8 mouse cellular contexts compared by ENCODE assay signal in genomic region chr1:192457526-192458206, GRCm38 (mm10).
DNase-seq lines count a peak whose midpoint lies in the region; ATAC-seq lines count a peak whose summit lies in the region.

No protein-coding gene starts in this region.

- H3K27ac ChIP-seq in kidney, embryonic 15.5 days = no peak overlapping the region

- no peaks in the 10 kb centered on the region for H3K27me3 ChIP-seq in kidney, embryonic 15.5 days

- H3K9me3 ChIP-seq in kidney, embryonic 15.5 days (replicated peaks) = no peaks in the 10 kb centered on the region

- H3K36me3 ChIP-seq in kidney, embryonic 15.5 days = no peaks in the 10 kb centered on the region

- DNase-seq in kidney, postnatal 10 days = peak; percentile 85
- DNase-seq in ES-CJ7 (ENCODE audit: low read depth, low spot score) = peak; percentile 56
- DNase-seq in adipocyte (ENCODE audit: low spot score) = peak; percentile 49
- peak; percentile 83 for DNase-seq in forelimb bud, embryonic 11.5 days (ENCODE audit: low read depth, low spot score)
- DNase-seq in retina, embryonic 14.5 days (ENCODE audit: low spot score) = peak; percentile 77
- no peak for DNase-seq in c-Kit-positive CD71-positive TER-119-positive erythroid progenitor cells, embryonic 14.5 days (ENCODE audit: low spot score)
- DNase-seq in layer of hippocampus, adult 8-10 months (ENCODE audit: low spot score in 2 of 2) = no peak

- no peak for ATAC-seq in kidney, embryonic 15.5 days (replicated peaks; ENCODE audit: low FRiP score)

- 91% methylated on average over 6 of the region's 6 CpGs for WGBS in kidney, embryonic 15.5 days

- no peak overlapping the region for H3K4me2 ChIP-seq in kidney, embryonic 15.5 days

- H3K4me3 ChIP-seq in kidney, embryonic 15.5 days (replicated peaks) = no peak overlapping the region

- no peak overlapping the region for H3K9ac ChIP-seq in kidney, embryonic 15.5 days

- H3K4me1 ChIP-seq in kidney, embryonic 15.5 days = peaks cover 15% of the 10 kb centered on the region; the same call in 1 of the 2 replicates

Comparison
In these comparisons a context has a peak if more than half of its experiments do, and no peak if none do; other contexts are left out.
1. DNase-seq: peak in kidney, postnatal 10 days (single experiment), ES-CJ7 (single experiment), adipocyte (single experiment), forelimb bud, embryonic 11.5 days (single experiment) and retina, embryonic 14.5 days (single experiment); none in c-Kit-positive CD71-positive TER-119-positive erythroid progenitor cells, embryonic 14.5 days (single experiment) and layer of hippocampus, adult 8-10 months (0 of 2).